Comparison of ENCODE assay signal across 8 mouse cellular contexts in genomic region chr12:79993821-79994571, GRCm38 (mm10).
DNase-seq lines count a peak whose midpoint lies in the region; ATAC-seq and TF ChIP-seq lines count a peak whose summit lies in the region.

No protein-coding gene starts in this region.

- DNase-seq in heart, adult 2 months, result no peak
- no peak for DNase-seq in heart, postnatal 25 days (ENCODE audit: low spot score)
- DNase-seq in brain, embryonic 14.5 days (ENCODE audit: low read depth), result peak; percentile 55
- peak; percentile 45 for DNase-seq in hindbrain, embryonic 10.5 days (ENCODE audit: low spot score)
- no peak for DNase-seq in c-Kit-positive CD71-positive TER-119-positive erythroid progenitor cells, embryonic 14.5 days (ENCODE audit: low spot score)
- no peak for DNase-seq in thymus, adult 18-20 months

- TF ChIP-seq CTCF in heart, adult 2 months (IDR thresholded peaks at IDR 0.05), result no peak
- no peak for TF ChIP-seq CTCF in brain, embryonic 14.5 days (IDR thresholded peaks at IDR 0.05; ENCODE audit: borderline replicate concordance, extremely low read depth, insufficient read depth, insufficient read length)

- peaks cover 21% of the 10 kb centered on the region for H3K4me1 ChIP-seq in heart, adult 2 months (ENCODE audit: control insufficient read depth, insufficient read depth, low read length)
- H3K4me1 ChIP-seq in hindbrain, embryonic 10.5 days (replicated peaks), result peaks cover 56% of the 10 kb centered on the region
- peaks cover 26% of the 10 kb centered on the region for H3K4me1 ChIP-seq in liver, embryonic 16.5 days (ENCODE audit: control insufficient read depth, low read depth, low read length)

- no peaks in the 10 kb centered on the region for H3K27me3 ChIP-seq in heart, adult 2 months (ENCODE audit: control insufficient read depth, insufficient read depth, low read length)
- H3K27me3 ChIP-seq in hindbrain, embryonic 10.5 days (ENCODE audit: insufficient read depth, poor library complexity, severe bottlenecking), result no peaks in the 10 kb centered on the region
- H3K27me3 ChIP-seq in liver, embryonic 16.5 days (ENCODE audit: control insufficient read depth, insufficient read depth, low read depth, low read length), result no peaks in the 10 kb centered on the region

- no peak overlapping the region for H3K4me2 ChIP-seq in liver, embryonic 16.5 days (ENCODE audit: low read depth, low read length)

- H3K4me3 ChIP-seq in heart, adult 2 months, result no peak overlapping the region
- no peak overlapping the region for H3K4me3 ChIP-seq in hindbrain, embryonic 10.5 days
- no peak overlapping the region for H3K4me3 ChIP-seq in liver, embryonic 16.5 days (ENCODE audit: low read depth, low read length)

- 37% methylated on average over 5 of the region's 5 CpGs for WGBS in heart, adult 2 months
- WGBS in hindbrain, embryonic 10.5 days, result 62% methylated on average over 5 of the region's 5 CpGs
- 11% methylated on average over 5 of the region's 5 CpGs for WGBS in liver, embryonic 16.5 days (ENCODE audit: insufficient replicate concordance)

- H3K27ac ChIP-seq in heart, adult 2 months, result peak overlapping the region; percentile 53
- peak overlapping the region; percentile 80 for H3K27ac ChIP-seq in hindbrain, embryonic 10.5 days
- H3K27ac ChIP-seq in liver, embryonic 16.5 days (ENCODE audit: low read length), result peak overlapping the region; percentile 21; the same call in 1 of the 2 replicates

- 0 out of 2 replicates have a peak, but pooled peaks cover 2% of the 10 kb centered on the region for H3K36me3 ChIP-seq in heart, adult 2 months (ENCODE audit: control insufficient read depth, insufficient read depth, low read length)
- H3K36me3 ChIP-seq in hindbrain, embryonic 10.5 days, result no peaks in the 10 kb centered on the region
- no peaks in the 10 kb centered on the region for H3K36me3 ChIP-seq in liver, embryonic 16.5 days (ENCODE audit: control insufficient read depth, insufficient read depth)

- intact Hi-C loops in heart, adult 2 months (cut with DNase I), result no loop called here
- intact Hi-C loops in heart, postnatal 25 days (cut with DNase I), result loop anchor here (2.0 kb wide), 1 partner anchor 21 kb away; no protein-coding TSS in a partner anchor

- peak; percentile 64; the same call in 1 of the 2 replicates for ATAC-seq in liver, embryonic 16.5 days (ENCODE audit: low read depth)
- no peak for ATAC-seq in inflammation-experienced regulatory T-cells, adult 6 months

- H3K79me2 ChIP-seq in heart, adult 2 months (replicated peaks; ENCODE audit: control insufficient read depth, insufficient read depth, low read length), result no peaks in the 10 kb centered on the region

- no peak overlapping the region for H3K9ac ChIP-seq in heart, adult 2 months (ENCODE audit: low read depth, low read length)
- no peak overlapping the region for H3K9ac ChIP-seq in liver, embryonic 16.5 days (ENCODE audit: low read depth, low read length)

- no peaks in the 10 kb centered on the region for H3K9me3 ChIP-seq in hindbrain, embryonic 10.5 days
- no peaks in the 10 kb centered on the region for H3K9me3 ChIP-seq in liver, embryonic 16.5 days (replicated peaks; ENCODE audit: control insufficient read depth, low read length)

- TF ChIP-seq EP300 in heart, adult 2 months (IDR thresholded peaks at IDR 0.05; ENCODE audit: insufficient read depth, low read depth, low read length), result no peak

- no peak for TF ChIP-seq POLR2A in heart, adult 2 months (IDR thresholded peaks at IDR 0.05; ENCODE audit: insufficient read depth, low read depth, low read length)
- no peak for TF ChIP-seq POLR2A in brain, embryonic 14.5 days (IDR thresholded peaks at IDR 0.05; ENCODE audit: borderline replicate concordance, extremely low read depth, insufficient read depth, insufficient read length, poor library complexity, severe bottlenecking)

Comparison
In these comparisons a context has a peak if more than half of its experiments do, and no peak if none do; other contexts are left out.
1. DNase-seq: peak in brain, embryonic 14.5 days (single experiment) and hindbrain, embryonic 10.5 days (single experiment); none in heart, adult 2 months (0 of 2), heart, postnatal 25 days (single experiment), c-Kit-positive CD71-positive TER-119-positive erythroid progenitor cells, embryonic 14.5 days (single experiment) and thymus, adult 18-20 months (0 of 2).
2. H3K27ac ChIP-seq: peak in every context shown above with its lines; median percentile 80 in hindbrain, embryonic 10.5 days; 53 in heart, adult 2 months; 21 in liver, embryonic 16.5 days.